Comparison of ENCODE assay signal across 13 mouse cellular contexts in the genomic region with DNA sequence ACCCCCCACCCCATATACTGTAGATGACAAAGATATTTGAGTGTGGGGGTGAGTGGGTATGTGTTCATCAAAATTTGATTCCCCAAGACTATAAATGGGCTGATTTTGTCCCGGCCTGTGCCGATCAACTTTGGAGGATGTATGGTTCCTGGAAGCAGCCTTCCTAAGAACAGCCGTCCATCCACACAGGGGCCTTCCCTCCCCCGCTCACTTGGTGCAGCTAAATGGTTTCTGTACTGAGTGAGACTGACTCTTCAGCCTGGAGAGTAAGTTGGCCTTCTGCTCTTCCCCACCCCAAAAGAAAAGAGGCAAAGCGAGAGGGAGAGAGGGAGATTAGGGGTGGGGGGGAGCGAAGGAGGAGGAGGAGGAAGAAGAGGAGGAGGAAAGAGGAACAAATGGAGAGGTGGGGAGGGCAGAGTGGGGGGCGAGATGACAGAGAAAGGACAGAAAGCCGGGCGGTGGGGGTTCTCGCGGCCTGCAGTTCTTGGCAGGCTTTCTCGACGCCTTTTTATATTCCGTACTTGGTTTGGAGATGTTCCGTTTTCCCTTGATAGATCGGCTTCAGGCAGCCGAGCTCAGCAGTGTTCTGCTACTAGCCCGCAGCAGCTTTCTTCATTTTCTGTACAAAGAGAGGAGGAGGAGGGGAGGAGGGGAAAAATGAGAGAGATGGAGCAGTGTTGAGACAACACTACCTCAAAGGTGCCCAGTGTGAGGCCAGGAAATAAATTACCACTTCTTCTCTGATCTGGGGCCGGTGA. TPM values are rescaled to one million over a fixed set of nuclear protein-coding genes. Genes with fewer than 3 reads are reported as not detected.
A peak's percentile ranks its signal among the peaks of the same experiment; 100 is the strongest.
DNase-seq lines count a peak whose midpoint lies in the region; ATAC-seq and TF ChIP-seq lines count a peak whose summit lies in the region.
"Had no signal": no experiment of that assay in that cellular context is flagged by ENCODE, and none has a peak within 500 bp of the region (broad histone marks: within the 10 kb centered on the region; RNA-seq: fewer than 3 reads in every experiment).

No protein-coding gene starts in this region.

- no peak overlapping the region; the same call in 1 of the 2 replicates for H3K9ac ChIP-seq in hindbrain, postnatal 0 days (replicated peaks; ENCODE audit: low read length)
- H3K9ac ChIP-seq in neural tube, embryonic 12.5 days = no peak overlapping the region
- no peak overlapping the region for H3K9ac ChIP-seq in heart, adult 2 months (ENCODE audit: low read depth, low read length)
- H3K9ac ChIP-seq: liver, embryonic 15.5 days had no signal

- DNase-seq in left cerebral cortex, postnatal 4 days = peak; percentile 57
- DNase-seq in left cerebral cortex, postnatal 10 days (ENCODE audit: extremely low spot score in 1 of 2, low spot score in 2 of 2) = no peak
- DNase-seq in forebrain, embryonic 10.5 days (ENCODE audit: extremely low spot score, low spot score) = no peak
- DNase-seq in hindbrain, postnatal 0 days (ENCODE audit: low spot score) = peak; percentile 74
- no peak for DNase-seq in cerebellum, adult 18-20 months
- no peak for DNase-seq in spleen, postnatal 10 days (ENCODE audit: low spot score in 2 of 2)
- no peak for DNase-seq in heart, adult 2 months
- DNase-seq: heart, adult 18-20 months; layer of hippocampus, adult 9-11 months; thymus, adult 2 months had no signal

- H3K27me3 ChIP-seq in forebrain, embryonic 10.5 days (ENCODE audit: poor library complexity, severe bottlenecking) = peaks cover 37% of the 10 kb centered on the region
- H3K27me3 ChIP-seq in hindbrain, postnatal 0 days (ENCODE audit: insufficient read depth, low read length) = no peaks in the 10 kb centered on the region
- H3K27me3 ChIP-seq in neural tube, embryonic 12.5 days (replicated peaks) = no peaks in the 10 kb centered on the region
- no peaks in the 10 kb centered on the region for H3K27me3 ChIP-seq in heart, adult 2 months (ENCODE audit: control insufficient read depth, insufficient read depth, low read length)
- H3K27me3 ChIP-seq: liver, embryonic 15.5 days had no signal

- 53% methylated on average over 19 of the region's 19 CpGs for WGBS in forebrain, embryonic 10.5 days
- 14% methylated on average over 19 of the region's 19 CpGs for WGBS in hindbrain, postnatal 0 days
- WGBS in neural tube, embryonic 12.5 days = 58% methylated on average over 19 of the region's 19 CpGs
- WGBS in heart, adult 2 months = 72% methylated on average over 19 of the region's 19 CpGs

- intact Hi-C loops in left cerebral cortex, postnatal 4 days (cut with DNase I) = no loop called here
- intact Hi-C loops in left cerebral cortex, postnatal 10 days (cut with DNase I) = no loop called here
- intact Hi-C loops in heart, adult 2 months (cut with DNase I) = no loop called here

- H3K36me3 ChIP-seq in forebrain, embryonic 10.5 days (replicated peaks) = peaks cover 99% of the 10 kb centered on the region
- H3K36me3 ChIP-seq in hindbrain, postnatal 0 days (ENCODE audit: insufficient read depth, low read length) = peaks cover 38% of the 10 kb centered on the region
- peaks cover 76% of the 10 kb centered on the region for H3K36me3 ChIP-seq in neural tube, embryonic 12.5 days
- H3K36me3 ChIP-seq in heart, adult 2 months (ENCODE audit: control insufficient read depth, insufficient read depth, low read length) = no peaks in the 10 kb centered on the region
- H3K36me3 ChIP-seq: liver, embryonic 15.5 days had no signal

- peak overlapping the region; percentile 4; the same call in 1 of the 2 replicates for H3K4me2 ChIP-seq in hindbrain, postnatal 0 days (ENCODE audit: low read depth, low read length)
- H3K4me2 ChIP-seq in neural tube, embryonic 12.5 days (replicated peaks) = peak overlapping the region; percentile 5; the same call in 1 of the 2 replicates
- H3K4me2 ChIP-seq: liver, embryonic 15.5 days had no signal

- peak overlapping the region; percentile 69 for H3K27ac ChIP-seq in forebrain, embryonic 10.5 days
- H3K27ac ChIP-seq in hindbrain, postnatal 0 days = peak overlapping the region; percentile 77
- H3K27ac ChIP-seq in neural tube, embryonic 12.5 days = 0 out of 2 replicates have a peak overlapping the region, but pooled peaks have one; percentile 12
- no peak overlapping the region for H3K27ac ChIP-seq in heart, adult 2 months
- H3K27ac ChIP-seq: liver, embryonic 15.5 days had no signal

- H3K9me3 ChIP-seq in forebrain, embryonic 10.5 days = peaks cover 4% of the 10 kb centered on the region; the same call in 1 of the 2 replicates
- no peaks in the 10 kb centered on the region for H3K9me3 ChIP-seq in hindbrain, postnatal 0 days (ENCODE audit: low read length)
- H3K9me3 ChIP-seq in neural tube, embryonic 12.5 days = no peaks in the 10 kb centered on the region
- H3K9me3 ChIP-seq: liver, embryonic 15.5 days had no signal

- no peak for TF ChIP-seq POLR2A in heart, adult 2 months (IDR thresholded peaks at IDR 0.05; ENCODE audit: insufficient read depth, low read depth, low read length)

- no peaks in the 10 kb centered on the region for H3K79me2 ChIP-seq in heart, adult 2 months (replicated peaks; ENCODE audit: control insufficient read depth, insufficient read depth, low read length)

- H3K4me3 ChIP-seq in forebrain, embryonic 10.5 days = peak overlapping the region; percentile 11; the same call in 1 of the 2 replicates
- H3K4me3 ChIP-seq in hindbrain, postnatal 0 days (ENCODE audit: low read length) = no peak overlapping the region
- no peak overlapping the region for H3K4me3 ChIP-seq in neural tube, embryonic 12.5 days
- H3K4me3 ChIP-seq in heart, adult 2 months = no peak overlapping the region
- H3K4me3 ChIP-seq: liver, embryonic 15.5 days had no signal

- no peak for TF ChIP-seq EP300 in heart, adult 2 months (IDR thresholded peaks at IDR 0.05; ENCODE audit: insufficient read depth, low read depth, low read length)

- H3K4me1 ChIP-seq in forebrain, embryonic 10.5 days = peaks cover 61% of the 10 kb centered on the region
- H3K4me1 ChIP-seq in hindbrain, postnatal 0 days (ENCODE audit: insufficient read depth, low read length) = peaks cover 12% of the 10 kb centered on the region
- H3K4me1 ChIP-seq in neural tube, embryonic 12.5 days = peaks cover 32% of the 10 kb centered on the region
- H3K4me1 ChIP-seq in heart, adult 2 months (ENCODE audit: control insufficient read depth, insufficient read depth, low read length) = no peaks in the 10 kb centered on the region
- H3K4me1 ChIP-seq: liver, embryonic 15.5 days had no signal

- TF ChIP-seq CTCF in hindbrain, postnatal 0 days (IDR thresholded peaks at IDR 0.05; ENCODE audit: low read depth) = no peak
- TF ChIP-seq CTCF in heart, adult 2 months (IDR thresholded peaks at IDR 0.05) = no peak

- ATAC-seq in hindbrain, postnatal 0 days = peak; percentile 39; the same call in 1 of the 2 replicates
- no peak for ATAC-seq in neural tube, embryonic 12.5 days (ENCODE audit: low FRiP score, low read depth)
- ATAC-seq: CD4-positive, CD25-positive, alpha-beta regulatory T cell, adult 4 months had no signal

RNA-seq across cellular contexts. Expression of gene Axin2, which starts 20.7 kb away (rescaled TPM):
- 10 to 100 TPM; 31.1 to 35.9 TPM for total RNA-seq in left cerebral cortex, postnatal 4 days (2021)
- total RNA-seq in left cerebral cortex, postnatal 10 days (2021) = 10 to 100 TPM; 30.6 to 31.6 TPM
- polyA plus RNA-seq in forebrain, embryonic 10.5 days (2016; fragmentation: Nextera tagmentation; extraction: Ambion mirVana) = 12.8 and 14.3 TPM in 2 replicates
- 31.8 and 38.0 TPM in 2 replicates for total RNA-seq in hindbrain, postnatal 0 days (2014; rRNA removed)
- 5.9 and 6.0 TPM in 2 replicates for polyA plus RNA-seq in hindbrain, postnatal 0 days (2015; fragmentation: Nextera tagmentation; extraction: Ambion mirVana)
- polyA plus RNA-seq in neural tube, embryonic 12.5 days (2016; fragmentation: Nextera tagmentation; extraction: Ambion mirVana) = 13.6 and 15.4 TPM in 2 replicates
- 1 to 10 TPM; 3.5 to 6.6 TPM for total RNA-seq in heart, adult 2 months (2021)
- 2.7 and 2.8 TPM in 2 replicates for polyA plus RNA-seq in heart, adult 2 months (2012; rRNA removed)

Comparison
In these comparisons a context has a peak if more than half of its experiments do, and no peak if none do; other contexts are left out.
1. DNase-seq: peak in left cerebral cortex, postnatal 4 days (single experiment) and hindbrain, postnatal 0 days (single experiment); none in left cerebral cortex, postnatal 10 days (0 of 2), forebrain, embryonic 10.5 days (single experiment), cerebellum, adult 18-20 months (0 of 2), spleen, postnatal 10 days (0 of 2) and heart, adult 2 months (0 of 2).